Mouse (Mus musculus): ENCODE results near the gene Fndc3b. TPM values are rescaled to one million over a fixed set of nuclear protein-coding genes. Genes with fewer than 3 reads are reported as not detected.
"Not testable (repeated sequence)": the region's sequence is repeated elsewhere in the genome, so short reads cannot be mapped to it uniquely, and the experiment has no call there.

The Fndc3b gene
- polyA plus RNA-seq, 1 experiment from 2014 or later, result 13.2 TPM

DNA sequence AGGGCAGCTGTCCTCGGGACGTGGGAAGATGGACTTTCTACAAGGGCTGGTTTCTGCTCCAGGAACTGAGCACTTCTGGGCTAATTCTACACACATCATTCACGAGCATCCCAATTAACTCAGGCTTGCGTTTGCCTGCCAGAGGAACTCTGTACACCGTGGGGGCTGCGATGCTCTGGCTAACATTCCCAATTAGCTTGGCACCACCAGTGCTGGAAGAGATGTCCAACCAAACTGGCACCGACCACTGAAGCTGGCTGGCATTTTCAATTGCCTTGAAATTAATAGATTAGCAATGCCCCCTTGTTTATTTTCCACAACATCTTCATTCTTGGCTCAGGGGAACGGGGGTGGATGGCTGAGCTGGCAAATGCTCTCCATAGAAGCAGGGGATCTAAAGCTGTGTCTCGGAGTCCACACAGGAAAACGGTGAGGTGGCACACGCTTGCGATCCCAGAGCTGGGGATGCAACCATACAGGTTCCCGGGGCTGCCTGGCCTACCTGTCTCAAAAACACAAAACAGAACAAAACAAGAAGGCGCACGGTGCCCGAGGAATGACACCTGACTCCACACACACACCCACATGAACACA is 232.4 kb downstream of the Fndc3b start:
- no peak overlapping the region for H3K27ac ChIP-seq (ENCODE audit: low read length)
- H3K27me3 ChIP-seq (ENCODE audit: control insufficient read depth, insufficient read depth, low read depth, low read length), result no peaks in the 10 kb centered on the region
- no peaks in the 10 kb centered on the region for H3K4me1 ChIP-seq (ENCODE audit: control insufficient read depth, low read depth, low read length)
- H3K4me3 ChIP-seq (ENCODE audit: low read depth, low read length), result no peak overlapping the region
- peaks cover 9% of the 10 kb centered on the region for H3K36me3 ChIP-seq (ENCODE audit: control insufficient read depth, insufficient read depth)
- 65% methylated on average over 16 of the region's 16 CpGs for WGBS (ENCODE audit: insufficient replicate concordance)
- H3K4me2 ChIP-seq (ENCODE audit: low read depth, low read length), result no peak overlapping the region
- H3K9ac ChIP-seq (ENCODE audit: low read depth, low read length), result no peak overlapping the region
- no peaks in the 10 kb centered on the region for H3K9me3 ChIP-seq (replicated peaks; ENCODE audit: control insufficient read depth, low read length)
- no peak for ATAC-seq (ENCODE audit: low read depth)

DNA sequence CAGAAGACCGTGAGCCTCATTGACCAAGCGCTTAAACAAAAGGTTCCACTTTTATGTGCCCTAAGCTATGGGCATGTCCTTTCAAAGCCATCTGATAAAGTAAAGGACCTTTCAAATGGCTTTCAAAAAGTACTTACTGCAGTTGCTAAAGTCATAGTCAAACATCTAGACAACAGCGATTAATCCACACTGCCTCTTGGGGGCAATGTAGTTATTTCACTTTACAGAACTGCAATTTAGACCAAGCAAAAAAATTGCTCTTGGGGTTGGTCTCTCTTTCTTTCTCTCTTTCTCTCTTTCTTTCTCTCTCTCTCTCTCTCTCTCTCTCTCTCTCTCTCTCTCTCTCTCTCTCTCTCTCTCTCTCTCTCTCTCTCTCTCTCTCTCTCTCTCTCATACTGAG is 233.4 kb downstream of the Fndc3b start:
- not testable (repeated sequence) for H3K4me2 ChIP-seq (ENCODE audit: low read depth, low read length); H3K4me1 ChIP-seq (ENCODE audit: control insufficient read depth, low read depth, low read length); ATAC-seq (ENCODE audit: low read depth); H3K27me3 ChIP-seq (ENCODE audit: control insufficient read depth, insufficient read depth, low read depth, low read length); H3K4me3 ChIP-seq (ENCODE audit: low read depth, low read length); H3K9me3 ChIP-seq (replicated peaks; ENCODE audit: control insufficient read depth, low read length); H3K9ac ChIP-seq (ENCODE audit: low read depth, low read length); H3K27ac ChIP-seq (ENCODE audit: low read length)
- WGBS (ENCODE audit: insufficient replicate concordance), result 81% methylated on average over 3 of the region's 3 CpGs
- H3K36me3 ChIP-seq (ENCODE audit: control insufficient read depth, insufficient read depth), result peaks cover 11% of the 10 kb centered on the region

DNA sequence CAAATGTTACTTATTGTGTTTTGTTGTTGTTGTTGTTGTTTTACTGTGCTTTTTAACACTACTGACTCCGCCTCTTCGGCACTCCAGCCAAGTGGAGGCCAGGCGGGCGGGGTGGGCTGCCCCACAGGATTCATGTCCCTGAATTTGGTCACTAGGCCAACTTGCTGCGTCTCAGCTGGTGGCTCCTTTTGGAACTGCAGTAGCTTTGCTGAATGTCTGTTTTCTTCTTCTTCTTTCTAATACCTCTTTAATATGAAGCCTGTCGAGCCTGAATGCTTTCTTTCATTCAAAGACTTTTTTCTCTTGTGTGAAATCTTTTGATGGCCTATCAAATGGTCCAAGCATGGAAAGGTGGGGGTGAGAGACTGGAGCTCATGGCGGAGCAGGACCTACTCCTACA is 235.2 kb downstream of the Fndc3b start:
- Histone ChIP-seq H3K4me1 (ENCODE audit: control insufficient read depth, low read depth, low read length) (no peaks in the 10 kb centered on the region), H3K4me3 (ENCODE audit: low read depth, low read length) (no peak overlapping the region), H3K4me2 (ENCODE audit: low read depth, low read length) (no peak overlapping the region), H3K9me3 (replicated peaks; ENCODE audit: control insufficient read depth, low read length) (no peaks in the 10 kb centered on the region), H3K36me3 (ENCODE audit: control insufficient read depth, insufficient read depth) (peaks cover 11% of the 10 kb centered on the region), H3K27me3 (ENCODE audit: control insufficient read depth, insufficient read depth, low read depth, low read length) (no peaks in the 10 kb centered on the region), H3K27ac (ENCODE audit: low read length) (no peak overlapping the region), H3K9ac (ENCODE audit: low read depth, low read length) (no peak overlapping the region)
- 64% methylated on average over 7 of the region's 7 CpGs for WGBS (ENCODE audit: insufficient replicate concordance)
- ATAC-seq (ENCODE audit: low read depth), result no peak

DNA sequence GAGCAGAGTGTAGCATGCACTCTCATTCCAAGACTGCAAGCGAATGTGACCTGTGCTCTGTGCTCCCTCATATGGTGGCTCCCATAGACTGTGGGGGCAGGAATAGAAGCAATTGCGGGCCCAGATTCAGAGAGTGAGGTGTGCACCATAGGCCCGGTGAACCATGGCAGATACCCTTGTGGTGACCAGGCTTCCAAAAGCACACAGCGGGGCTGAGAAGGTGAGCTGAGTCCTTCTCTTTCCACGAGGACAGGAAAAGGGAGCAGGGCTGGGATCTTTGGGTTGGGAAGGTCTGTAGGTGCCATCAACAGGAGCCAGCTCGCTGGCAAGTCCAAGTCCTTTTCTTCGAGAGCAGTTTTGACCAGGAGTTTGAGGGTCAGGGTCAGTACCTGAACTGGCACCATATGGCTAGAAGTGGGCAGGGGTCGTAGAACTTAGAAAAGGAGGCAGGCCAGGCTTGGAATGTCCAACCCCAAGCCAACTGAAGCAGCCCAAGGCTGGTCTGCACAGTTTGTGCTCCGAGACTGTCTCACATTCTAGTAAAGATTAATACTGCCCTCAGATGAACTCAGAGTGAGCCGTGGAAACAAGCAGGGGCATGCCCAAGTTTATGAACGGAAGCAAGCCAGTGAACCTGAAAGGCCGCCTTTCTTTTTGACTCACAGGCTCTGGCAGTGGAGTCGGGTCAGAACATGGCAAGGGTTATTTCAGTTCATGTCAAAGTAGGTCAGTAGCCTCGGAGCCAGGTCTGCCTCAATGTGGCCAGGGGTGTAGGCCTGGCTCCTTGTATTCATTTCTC is 237.1 kb downstream of the Fndc3b start:
- peaks cover 11% of the 10 kb centered on the region for H3K36me3 ChIP-seq (ENCODE audit: control insufficient read depth, insufficient read depth)
- no peak for ATAC-seq (ENCODE audit: low read depth)
- H3K9me3 ChIP-seq (replicated peaks; ENCODE audit: control insufficient read depth, low read length), result no peaks in the 10 kb centered on the region
- no peak overlapping the region for H3K27ac ChIP-seq (ENCODE audit: low read length)
- 72% methylated on average over 14 of the region's 14 CpGs for WGBS (ENCODE audit: insufficient replicate concordance)
- H3K4me1 ChIP-seq (ENCODE audit: control insufficient read depth, low read depth, low read length), result no peaks in the 10 kb centered on the region
- H3K4me2 ChIP-seq (ENCODE audit: low read depth, low read length), result no peak overlapping the region
- H3K27me3 ChIP-seq (ENCODE audit: control insufficient read depth, insufficient read depth, low read depth, low read length), result no peaks in the 10 kb centered on the region
- no peak overlapping the region for H3K9ac ChIP-seq (ENCODE audit: low read depth, low read length)
- H3K4me3 ChIP-seq (ENCODE audit: low read depth, low read length), result no peak overlapping the region

DNA sequence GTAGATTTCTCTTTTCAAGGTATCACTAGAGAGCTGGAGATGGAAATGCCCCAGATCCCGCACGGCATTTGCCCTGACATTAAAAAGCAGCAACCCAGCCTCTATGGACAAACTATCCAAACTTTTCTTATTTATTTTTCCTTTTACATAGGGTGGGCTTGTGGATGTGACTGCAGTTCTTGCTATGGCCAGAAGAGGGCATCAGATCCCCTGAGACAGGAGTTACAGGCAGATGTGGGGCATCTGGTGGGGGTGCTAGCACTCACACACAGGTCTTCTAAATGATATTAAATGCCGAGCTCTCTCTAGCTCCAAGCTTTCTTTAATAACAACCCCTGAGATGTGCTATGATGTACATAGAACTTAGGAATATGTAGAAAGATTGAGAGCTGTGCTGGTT is 238.3 kb downstream of the Fndc3b start:
- Histone ChIP-seq H3K36me3 (ENCODE audit: control insufficient read depth, insufficient read depth) (peaks cover 11% of the 10 kb centered on the region), H3K27ac (ENCODE audit: low read length) (no peak overlapping the region), H3K9ac (ENCODE audit: low read depth, low read length) (no peak overlapping the region), H3K27me3 (ENCODE audit: control insufficient read depth, insufficient read depth, low read depth, low read length) (no peaks in the 10 kb centered on the region), H3K4me1 (ENCODE audit: control insufficient read depth, low read depth, low read length) (no peaks in the 10 kb centered on the region), H3K4me2 (ENCODE audit: low read depth, low read length) (no peak overlapping the region), H3K4me3 (ENCODE audit: low read depth, low read length) (no peak overlapping the region), H3K9me3 (replicated peaks; ENCODE audit: control insufficient read depth, low read length) (no peaks in the 10 kb centered on the region)
- 78% methylated on average over 3 of the region's 3 CpGs for WGBS (ENCODE audit: insufficient replicate concordance)
- ATAC-seq (ENCODE audit: low read depth), result no peak

DNA sequence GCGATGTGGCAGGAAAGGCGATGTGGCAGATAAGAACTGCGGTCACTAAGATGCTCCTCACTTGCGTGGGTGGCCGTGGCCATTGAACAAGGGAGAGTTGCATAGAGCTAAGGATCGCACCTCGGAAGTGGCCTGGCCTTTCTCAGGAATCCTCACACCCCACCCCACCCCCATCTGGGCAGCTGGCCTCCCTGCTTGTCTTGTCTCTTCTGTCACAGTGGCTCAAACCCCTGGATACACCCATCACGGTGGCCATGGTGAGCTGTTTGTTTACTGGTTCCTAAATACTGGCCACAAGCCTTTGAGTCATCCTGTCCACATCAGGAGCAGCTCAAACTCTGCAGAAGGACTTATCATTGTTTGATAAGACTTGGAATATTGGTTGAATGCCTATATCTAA is 240.3 kb downstream of the Fndc3b start:
- Histone ChIP-seq H3K4me1 (ENCODE audit: control insufficient read depth, low read depth, low read length) (no peaks in the 10 kb centered on the region), H3K9me3 (replicated peaks; ENCODE audit: control insufficient read depth, low read length) (no peaks in the 10 kb centered on the region), H3K36me3 (ENCODE audit: control insufficient read depth, insufficient read depth) (peaks cover 11% of the 10 kb centered on the region), H3K9ac (ENCODE audit: low read depth, low read length) (no peak overlapping the region), H3K4me3 (ENCODE audit: low read depth, low read length) (no peak overlapping the region), H3K27me3 (ENCODE audit: control insufficient read depth, insufficient read depth, low read depth, low read length) (no peaks in the 10 kb centered on the region), H3K4me2 (ENCODE audit: low read depth, low read length) (no peak overlapping the region), H3K27ac (ENCODE audit: low read length) (no peak overlapping the region)
- ATAC-seq (ENCODE audit: low read depth), result no peak
- WGBS (ENCODE audit: insufficient replicate concordance), result 66% methylated on average over 8 of the region's 8 CpGs

DNA sequence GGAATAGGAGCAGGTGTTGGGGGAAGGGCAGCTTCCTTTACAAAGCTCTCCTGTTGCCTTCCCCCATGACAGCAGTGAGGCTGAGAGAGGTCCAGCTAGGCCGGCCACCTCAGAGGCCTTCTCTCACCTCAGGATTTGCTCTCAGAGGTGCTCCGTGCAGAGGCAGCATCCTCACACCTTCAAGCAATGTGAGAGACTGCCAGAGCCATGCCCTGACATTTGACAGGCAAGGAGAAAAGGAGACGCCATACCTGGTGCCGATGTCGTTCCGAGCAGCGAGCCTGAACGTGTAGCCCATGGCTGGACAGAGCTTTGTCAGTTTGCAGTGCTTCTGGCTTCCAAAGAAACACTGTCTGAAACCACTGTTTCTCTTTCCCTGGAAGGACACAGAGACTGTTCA is 241.1 kb downstream of the Fndc3b start:
- Histone ChIP-seq H3K4me3 (ENCODE audit: low read depth, low read length) (no peak overlapping the region), H3K4me2 (ENCODE audit: low read depth, low read length) (no peak overlapping the region), H3K27me3 (ENCODE audit: control insufficient read depth, insufficient read depth, low read depth, low read length) (no peaks in the 10 kb centered on the region), H3K36me3 (ENCODE audit: control insufficient read depth, insufficient read depth) (peaks cover 14% of the 10 kb centered on the region), H3K9me3 (replicated peaks; ENCODE audit: control insufficient read depth, low read length) (no peaks in the 10 kb centered on the region), H3K4me1 (ENCODE audit: control insufficient read depth, low read depth, low read length) (no peaks in the 10 kb centered on the region), H3K27ac (ENCODE audit: low read length) (no peak overlapping the region), H3K9ac (ENCODE audit: low read depth, low read length) (no peak overlapping the region)
- WGBS (ENCODE audit: insufficient replicate concordance), result 76% methylated on average over 8 of the region's 8 CpGs
- no peak for ATAC-seq (ENCODE audit: low read depth)

DNA sequence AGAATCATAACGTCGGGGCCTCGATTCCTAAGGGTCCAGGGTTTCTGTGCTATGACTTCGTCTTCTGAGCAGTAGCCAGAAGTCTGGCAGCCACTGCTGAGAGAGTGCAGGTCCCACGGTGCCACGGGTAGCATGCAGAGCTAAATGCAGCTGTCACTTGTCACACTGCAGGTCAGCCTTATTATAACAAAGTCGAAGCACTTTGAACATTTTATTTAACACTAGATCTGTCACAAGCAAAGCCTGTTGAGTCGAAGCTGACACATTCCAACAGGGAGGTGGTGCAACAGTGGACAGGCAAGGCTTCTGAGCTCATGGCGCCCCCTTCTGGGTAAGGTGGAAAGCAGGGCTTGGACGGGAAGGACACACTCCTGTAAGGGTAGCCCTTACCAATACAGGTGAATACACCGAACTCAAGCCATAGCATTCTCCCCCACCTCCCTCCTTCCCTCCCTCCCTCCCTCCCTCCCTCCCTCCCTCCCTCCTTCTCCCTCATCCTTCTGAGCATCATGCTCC is 243.5 kb downstream of the Fndc3b start:
- 59% methylated on average over 11 of the region's 11 CpGs for WGBS (ENCODE audit: insufficient replicate concordance)
- H3K27me3 ChIP-seq (ENCODE audit: control insufficient read depth, insufficient read depth, low read depth, low read length), result no peaks in the 10 kb centered on the region
- H3K27ac ChIP-seq (ENCODE audit: low read length), result no peak overlapping the region
- H3K9me3 ChIP-seq (replicated peaks; ENCODE audit: control insufficient read depth, low read length), result no peaks in the 10 kb centered on the region
- no peak for ATAC-seq (ENCODE audit: low read depth)
- H3K4me3 ChIP-seq (ENCODE audit: low read depth, low read length), result no peak overlapping the region
- H3K36me3 ChIP-seq (ENCODE audit: control insufficient read depth, insufficient read depth), result peaks cover 6% of the 10 kb centered on the region
- no peak overlapping the region for H3K4me2 ChIP-seq (ENCODE audit: low read depth, low read length)
- H3K9ac ChIP-seq (ENCODE audit: low read depth, low read length), result no peak overlapping the region
- no peaks in the 10 kb centered on the region for H3K4me1 ChIP-seq (ENCODE audit: control insufficient read depth, low read depth, low read length)

DNA sequence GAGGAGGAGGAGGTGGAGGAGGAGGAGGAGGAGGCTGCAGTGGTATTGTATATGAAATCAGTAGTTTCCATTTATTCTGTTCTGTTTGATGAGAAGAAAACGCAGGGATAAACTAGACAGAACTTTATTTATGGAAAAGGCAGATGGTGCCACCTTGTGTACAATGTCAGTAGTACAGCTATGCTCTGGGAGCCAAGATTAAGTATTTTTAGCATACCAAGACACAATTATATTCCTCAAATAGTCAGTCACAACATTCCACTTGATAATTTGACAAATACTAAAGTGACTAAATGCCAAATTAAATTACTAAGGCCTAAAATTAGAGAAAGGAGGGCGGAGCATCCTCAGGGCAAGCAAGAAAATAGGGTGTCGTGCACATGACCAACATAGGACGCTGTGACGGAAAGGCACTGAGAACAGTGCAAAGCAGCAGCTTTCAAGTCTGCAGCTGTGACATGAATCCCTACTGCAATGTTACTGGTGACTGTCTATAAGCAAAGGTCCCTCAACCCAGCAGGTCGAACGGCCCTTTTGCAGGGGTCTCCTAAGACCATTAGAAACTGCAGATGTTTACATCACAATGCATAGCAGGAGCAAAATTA is 244.7 kb downstream of the Fndc3b start:
- H3K9me3 ChIP-seq (replicated peaks; ENCODE audit: control insufficient read depth, low read length), result no peaks in the 10 kb centered on the region
- no peak overlapping the region for H3K27ac ChIP-seq (ENCODE audit: low read length)
- H3K9ac ChIP-seq (ENCODE audit: low read depth, low read length), result no peak overlapping the region
- no peak overlapping the region for H3K4me2 ChIP-seq (ENCODE audit: low read depth, low read length)
- ATAC-seq (ENCODE audit: low read depth), result no peak
- no peak overlapping the region for H3K4me3 ChIP-seq (ENCODE audit: low read depth, low read length)
- peaks cover 6% of the 10 kb centered on the region for H3K36me3 ChIP-seq (ENCODE audit: control insufficient read depth, insufficient read depth)
- WGBS (ENCODE audit: insufficient replicate concordance), result 65% methylated on average over 7 of the region's 7 CpGs
- no peaks in the 10 kb centered on the region for H3K27me3 ChIP-seq (ENCODE audit: control insufficient read depth, insufficient read depth, low read depth, low read length)
- H3K4me1 ChIP-seq (ENCODE audit: control insufficient read depth, low read depth, low read length), result no peaks in the 10 kb centered on the region

All from liver, embryonic 16.5 days (tissue).